ENCODE assay signal across 39 mouse cellular contexts in genomic region chr13:22879257-22879656, GRCm38 (mm10). TPM values are rescaled to one million over a fixed set of nuclear protein-coding genes. Genes with fewer than 3 reads are reported as not detected.
DNase-seq lines count a peak whose midpoint lies in the region; TF ChIP-seq lines count a peak whose summit lies in the region.
"Had no signal": no experiment of that assay in that cellular context is flagged by ENCODE, and none has a peak within 500 bp of the region (broad histone marks: within the 10 kb centered on the region; RNA-seq: fewer than 3 reads in every experiment).

No protein-coding gene starts in this region.

- no peaks in the 10 kb centered on the region for H3K36me3 ChIP-seq in kidney, adult 2 months (ENCODE audit: control insufficient read depth, insufficient read depth, low read length)
- H3K36me3 ChIP-seq: embryonic facial prominence, embryonic 10.5 days; embryonic facial prominence, embryonic 15.5 days; heart, embryonic 10.5 days; heart, embryonic 15.5 days; hindbrain, embryonic 12.5 days; limb, embryonic 12.5 days; midbrain, embryonic 12.5 days; neural tube, embryonic 13.5 days; stomach, embryonic 15.5 days had no signal

- no peak for DNase-seq in kidney, adult 2 months
- no peak for DNase-seq in kidney, postnatal 14 days
- DNase-seq in A20 (ENCODE audit: low read depth, low spot score) = peak; percentile 29
- peak; percentile 50 for DNase-seq in ES-CJ7 (ENCODE audit: low read depth, low spot score)
- DNase-seq in brain, embryonic 14.5 days (ENCODE audit: low read depth) = no peak
- no peak for DNase-seq in gastrocnemius, postnatal 14 days
- DNase-seq in spleen, postnatal 36 days (ENCODE audit: low spot score in 2 of 2) = no peak
- DNase-seq: adrenal gland, postnatal 10 days; cerebellum, adult 11-12 months; cerebellum, adult 9-11 months; gastrocnemius, postnatal 25 days; heart, postnatal 36 days; kidney, adult 8-10 months; kidney, postnatal 10 days; liver, postnatal 0 days; lung, postnatal 36 days; thymus, postnatal 14 days had no signal

- no peak for TF ChIP-seq POLR2A in kidney, adult 2 months (IDR thresholded peaks at IDR 0.05; ENCODE audit: low read depth, low read length)
- TF ChIP-seq POLR2A in brain, embryonic 14.5 days (IDR thresholded peaks at IDR 0.05; ENCODE audit: borderline replicate concordance, extremely low read depth, insufficient read depth, insufficient read length, poor library complexity, severe bottlenecking) = no peak

- intact Hi-C loops in gastrocnemius, postnatal 14 days (cut with DNase I; ENCODE audit: low total_unique reads) = no loop called here

- 0 out of 2 replicates have a peak, but pooled peaks have one; percentile 18 for TF ChIP-seq CTCF in kidney, adult 2 months (conservative IDR thresholded peaks at IDR 0.05; ENCODE audit: insufficient read depth, insufficient read length, low read depth, low read length)
- TF ChIP-seq CTCF in brain, embryonic 14.5 days (IDR thresholded peaks at IDR 0.05; ENCODE audit: borderline replicate concordance, extremely low read depth, insufficient read depth, insufficient read length) = peak; percentile 9; the same call in 1 of the 2 replicates

- H3K4me1 ChIP-seq in kidney, adult 2 months (ENCODE audit: control insufficient read depth, insufficient read depth, low read length) = no peaks in the 10 kb centered on the region
- H3K4me1 ChIP-seq: embryonic facial prominence, embryonic 10.5 days; embryonic facial prominence, embryonic 15.5 days; heart, embryonic 10.5 days; heart, embryonic 15.5 days; hindbrain, embryonic 12.5 days; limb, embryonic 12.5 days; megakaryocyte, embryonic 14.5 days; midbrain, embryonic 12.5 days; neural tube, embryonic 13.5 days; stomach, embryonic 15.5 days had no signal

- 100% methylated on average over 1 of the region's 1 CpGs for WGBS in kidney, adult 2 months

- no peaks in the 10 kb centered on the region for H3K27me3 ChIP-seq in kidney, adult 2 months (replicated peaks; ENCODE audit: control insufficient read depth, insufficient read depth, low read length)
- H3K27me3 ChIP-seq: embryonic facial prominence, embryonic 15.5 days; heart, embryonic 15.5 days; hindbrain, embryonic 12.5 days; limb, embryonic 12.5 days; megakaryocyte, embryonic 14.5 days; midbrain, embryonic 12.5 days; neural tube, embryonic 13.5 days; stomach, embryonic 15.5 days had no signal

- no peak overlapping the region for H3K4me3 ChIP-seq in kidney, adult 2 months (ENCODE audit: insufficient read depth, low read depth, low read length)
- H3K4me3 ChIP-seq: embryonic facial prominence, embryonic 10.5 days; embryonic facial prominence, embryonic 15.5 days; heart, embryonic 10.5 days; heart, embryonic 15.5 days; hindbrain, embryonic 12.5 days; left cerebral cortex, adult 2 months; limb, embryonic 12.5 days; megakaryocyte, embryonic 14.5 days; midbrain, embryonic 12.5 days; myocyte; neural tube, embryonic 13.5 days; stomach, embryonic 15.5 days had no signal

- no peak overlapping the region for H3K27ac ChIP-seq in kidney, adult 2 months (ENCODE audit: insufficient read depth, low read depth, low read length)
- H3K27ac ChIP-seq: embryonic facial prominence, embryonic 10.5 days; embryonic facial prominence, embryonic 15.5 days; heart, embryonic 10.5 days; heart, embryonic 15.5 days; hindbrain, embryonic 12.5 days; left cerebral cortex, adult 2 months; limb, embryonic 12.5 days; midbrain, embryonic 12.5 days; neural tube, embryonic 13.5 days; stomach, embryonic 15.5 days had no signal

RNA-seq across cellular contexts. Expression of gene Vmn1r212, which starts 4.7 kb away (rescaled TPM):
- not detected in 2 replicates for polyA plus RNA-seq in kidney, adult 2 months (2012; rRNA removed)
- not detected in 2 replicates for polyA plus RNA-seq in brain, embryonic 14.5 days (2012; rRNA removed)
- total RNA-seq in gastrocnemius, postnatal 14 days (2021) = not detected
- total RNA-seq: adrenal gland, postnatal 10 days; common myeloid progenitor, adult 5-6 weeks; gastrocnemius, postnatal 25 days; heart, postnatal 36 days; layer of hippocampus, postnatal 14 days; left cerebral cortex, adult 2 months; left cerebral cortex, postnatal 25 days; midbrain, postnatal 0 days had no signal
- polyA plus RNA-seq: C2C12; embryonic facial prominence, embryonic 10.5 days; embryonic facial prominence, embryonic 15.5 days; forebrain, embryonic 14.5 days; heart, embryonic 10.5 days; heart, embryonic 15.5 days; hindbrain, embryonic 12.5 days; limb, embryonic 12.5 days; liver, embryonic 11.5 days; liver, postnatal 0 days; lung, embryonic 16.5 days; midbrain, embryonic 12.5 days; midbrain, postnatal 0 days; myocyte; neural tube, embryonic 13.5 days; small intestine, adult 2 months; stomach, embryonic 15.5 days; urinary bladder, adult 2 months had no signal

RNA-seq across cellular contexts. Expression of gene Vmn1r211, which starts 21.9 kb away (rescaled TPM):
- not detected in 2 replicates for polyA plus RNA-seq in kidney, adult 2 months (2012; rRNA removed)
- not detected in 2 replicates for polyA plus RNA-seq in brain, embryonic 14.5 days (2012; rRNA removed)
- total RNA-seq in gastrocnemius, postnatal 14 days (2021) = not detected
- total RNA-seq: adrenal gland, postnatal 10 days; common myeloid progenitor, adult 5-6 weeks; gastrocnemius, postnatal 25 days; heart, postnatal 36 days; layer of hippocampus, postnatal 14 days; left cerebral cortex, adult 2 months; left cerebral cortex, postnatal 25 days; midbrain, postnatal 0 days had no signal
- polyA plus RNA-seq: C2C12; embryonic facial prominence, embryonic 10.5 days; embryonic facial prominence, embryonic 15.5 days; forebrain, embryonic 14.5 days; heart, embryonic 10.5 days; heart, embryonic 15.5 days; hindbrain, embryonic 12.5 days; limb, embryonic 12.5 days; liver, embryonic 11.5 days; liver, postnatal 0 days; lung, embryonic 16.5 days; midbrain, embryonic 12.5 days; midbrain, postnatal 0 days; myocyte; neural tube, embryonic 13.5 days; small intestine, adult 2 months; stomach, embryonic 15.5 days; urinary bladder, adult 2 months had no signal

RNA-seq across cellular contexts. Expression of gene Vmn1r210, which starts 48.1 kb away (rescaled TPM):
- polyA plus RNA-seq in kidney, adult 2 months (2012; rRNA removed) = not detected in 2 replicates
- polyA plus RNA-seq in brain, embryonic 14.5 days (2012; rRNA removed) = not detected in 2 replicates
- total RNA-seq in gastrocnemius, postnatal 14 days (2021) = not detected
- total RNA-seq: adrenal gland, postnatal 10 days; common myeloid progenitor, adult 5-6 weeks; gastrocnemius, postnatal 25 days; heart, postnatal 36 days; layer of hippocampus, postnatal 14 days; left cerebral cortex, adult 2 months; left cerebral cortex, postnatal 25 days; midbrain, postnatal 0 days had no signal
- polyA plus RNA-seq: C2C12; embryonic facial prominence, embryonic 10.5 days; embryonic facial prominence, embryonic 15.5 days; forebrain, embryonic 14.5 days; heart, embryonic 10.5 days; heart, embryonic 15.5 days; hindbrain, embryonic 12.5 days; limb, embryonic 12.5 days; liver, embryonic 11.5 days; liver, postnatal 0 days; lung, embryonic 16.5 days; midbrain, embryonic 12.5 days; midbrain, postnatal 0 days; myocyte; neural tube, embryonic 13.5 days; small intestine, adult 2 months; stomach, embryonic 15.5 days; urinary bladder, adult 2 months had no signal

Comparison
In these comparisons a context has a peak if more than half of its experiments do, and no peak if none do; other contexts are left out.
1. DNase-seq: peak in A20 (single experiment) and ES-CJ7 (single experiment); none in kidney, adult 2 months (single experiment), kidney, postnatal 14 days (single experiment), brain, embryonic 14.5 days (single experiment), gastrocnemius, postnatal 14 days (single experiment) and spleen, postnatal 36 days (0 of 2).